Mouse (Mus musculus): ENCODE results near the gene Slc29a4. TPM values are rescaled to one million over a fixed set of nuclear protein-coding genes. Genes with fewer than 3 reads are reported as not detected.

The Slc29a4 gene
- polyA plus RNA-seq, 1 experiment: 62.3 TPM

- Histone ChIP-seq H3K4me3 (replicated peaks; ENCODE audit: insufficient read depth, low read depth, low read length) (no peak overlapping the region), H3K27me3 (ENCODE audit: control insufficient read depth, insufficient read depth, low read length) (no peaks in the 10 kb centered on the region), H3K27ac (ENCODE audit: insufficient read depth, low read length) (no peak overlapping the region), H3K4me1 (ENCODE audit: control insufficient read depth, insufficient read depth, low read length) (peaks cover 30% of the 10 kb centered on the region)
- DNase-seq: no peak
- TF ChIP-seq CTCF (IDR thresholded peaks at IDR 0.05; ENCODE audit: borderline replicate concordance, insufficient read depth, low read depth, low read length) (no peak), POLR2A (IDR thresholded peaks at IDR 0.05; ENCODE audit: borderline replicate concordance, insufficient read depth, low read length) (no peak)
- WGBS: 77% methylated on average over 2 of the region's 2 CpGs
Observed at GRCm38 (mm10) chr5:142697742-142698141, 5.4 kb downstream of the Slc29a4 start.

GRCm38 (mm10) chr5:142700842-142701589 lies 8.7 kb downstream of the Slc29a4 start:
- no peaks in the 10 kb centered on the region for H3K27me3 ChIP-seq (ENCODE audit: control insufficient read depth, insufficient read depth, low read length)
- whole genome bisulfite sequencing: 38% methylated on average over 15 of the region's 15 CpGs
- H3K27ac ChIP-seq (ENCODE audit: insufficient read depth, low read length): no peak overlapping the region
- no peak for TF ChIP-seq CTCF (IDR thresholded peaks at IDR 0.05; ENCODE audit: borderline replicate concordance, insufficient read depth, low read depth, low read length)
- TF ChIP-seq POLR2A (IDR thresholded peaks at IDR 0.05; ENCODE audit: borderline replicate concordance, insufficient read depth, low read length): no peak
- H3K4me1 ChIP-seq (ENCODE audit: control insufficient read depth, insufficient read depth, low read length): peaks cover 45% of the 10 kb centered on the region
- H3K4me3 ChIP-seq (replicated peaks; ENCODE audit: insufficient read depth, low read depth, low read length): no peak overlapping the region
- peak; percentile 49 to 57 for DNase-seq

GRCm38 (mm10) chr5:142701651-142702510 lies 9.6 kb downstream of the Slc29a4 start:
- H3K4me3 ChIP-seq (replicated peaks; ENCODE audit: insufficient read depth, low read depth, low read length): peak overlapping the region; percentile 50
- WGBS: 3% methylated on average over 64 of the region's 72 CpGs
- H3K27me3 ChIP-seq (ENCODE audit: control insufficient read depth, insufficient read depth, low read length): no peaks in the 10 kb centered on the region
- TF ChIP-seq POLR2A (IDR thresholded peaks at IDR 0.05; ENCODE audit: borderline replicate concordance, insufficient read depth, low read length) (no peak), CTCF (IDR thresholded peaks at IDR 0.05; ENCODE audit: borderline replicate concordance, insufficient read depth, low read depth, low read length) (no peak)
- H3K4me1 ChIP-seq (ENCODE audit: control insufficient read depth, insufficient read depth, low read length): peaks cover 36% of the 10 kb centered on the region
- peak; percentile 55 to 78 for DNase-seq
- no peak overlapping the region for H3K27ac ChIP-seq (ENCODE audit: insufficient read depth, low read length)

GRCm38 (mm10) chr5:142702511-142703138 lies 10.3 kb downstream of the Slc29a4 start:
- 15% methylated on average over 18 of the region's 18 CpGs for WGBS
- Histone ChIP-seq H3K4me3 (replicated peaks; ENCODE audit: insufficient read depth, low read depth, low read length) (peak overlapping the region; percentile 50), H3K27me3 (ENCODE audit: control insufficient read depth, insufficient read depth, low read length) (no peaks in the 10 kb centered on the region), H3K4me1 (ENCODE audit: control insufficient read depth, insufficient read depth, low read length) (peaks cover 35% of the 10 kb centered on the region), H3K27ac (ENCODE audit: insufficient read depth, low read length) (no peak overlapping the region)
- TF ChIP-seq CTCF (IDR thresholded peaks at IDR 0.05; ENCODE audit: borderline replicate concordance, insufficient read depth, low read depth, low read length) (no peak), POLR2A (IDR thresholded peaks at IDR 0.05; ENCODE audit: borderline replicate concordance, insufficient read depth, low read length) (no peak)
- DNase-seq: peak; percentile 42 to 50

- peaks cover 31% of the 10 kb centered on the region for H3K4me1 ChIP-seq (ENCODE audit: control insufficient read depth, insufficient read depth, low read length)
- peak overlapping the region; percentile 30 for H3K4me3 ChIP-seq (replicated peaks; ENCODE audit: insufficient read depth, low read depth, low read length)
- H3K27me3 ChIP-seq (ENCODE audit: control insufficient read depth, insufficient read depth, low read length): no peaks in the 10 kb centered on the region
- WGBS: 6% methylated on average over 10 of the region's 10 CpGs
- TF ChIP-seq POLR2A (IDR thresholded peaks at IDR 0.05; ENCODE audit: borderline replicate concordance, insufficient read depth, low read length) (no peak), CTCF (IDR thresholded peaks at IDR 0.05; ENCODE audit: borderline replicate concordance, insufficient read depth, low read depth, low read length) (no peak)
- H3K27ac ChIP-seq (ENCODE audit: insufficient read depth, low read length): no peak overlapping the region
- DNase-seq: peak; percentile 88 to 89
Observed at GRCm38 (mm10) chr5:142703569-142703968, 11.3 kb downstream of the Slc29a4 start.

GRCm38 (mm10) chr5:142707709-142708108 lies 15.4 kb downstream of the Slc29a4 start:
- DNase-seq: no peak
- WGBS: 87% methylated on average over 5 of the region's 5 CpGs
- Histone ChIP-seq H3K27me3 (ENCODE audit: control insufficient read depth, insufficient read depth, low read length) (no peaks in the 10 kb centered on the region), H3K4me1 (ENCODE audit: control insufficient read depth, insufficient read depth, low read length) (peaks cover 21% of the 10 kb centered on the region), H3K27ac (ENCODE audit: insufficient read depth, low read length) (no peak overlapping the region), H3K4me3 (replicated peaks; ENCODE audit: insufficient read depth, low read depth, low read length) (no peak overlapping the region)
- TF ChIP-seq POLR2A (IDR thresholded peaks at IDR 0.05; ENCODE audit: borderline replicate concordance, insufficient read depth, low read length) (no peak), CTCF (IDR thresholded peaks at IDR 0.05; ENCODE audit: borderline replicate concordance, insufficient read depth, low read depth, low read length) (no peak)

- peaks cover 12% of the 10 kb centered on the region for H3K4me1 ChIP-seq (ENCODE audit: control insufficient read depth, insufficient read depth, low read length)
- no peaks in the 10 kb centered on the region for H3K27me3 ChIP-seq (ENCODE audit: control insufficient read depth, insufficient read depth, low read length)
- H3K27ac ChIP-seq (ENCODE audit: insufficient read depth, low read length): no peak overlapping the region
- H3K4me3 ChIP-seq (replicated peaks; ENCODE audit: insufficient read depth, low read depth, low read length): no peak overlapping the region
- no peak for TF ChIP-seq CTCF (IDR thresholded peaks at IDR 0.05; ENCODE audit: borderline replicate concordance, insufficient read depth, low read depth, low read length)
- TF ChIP-seq POLR2A (IDR thresholded peaks at IDR 0.05; ENCODE audit: borderline replicate concordance, insufficient read depth, low read length): no peak
- WGBS: 39% methylated on average over 7 of the region's 7 CpGs
- DNase-seq: no peak
Observed at GRCm38 (mm10) chr5:142709436-142709835, 17.1 kb downstream of the Slc29a4 start.
